Mouse (Mus musculus) CH12.LX (cell line): Measurements from ENCODE around the gene Zswim1.

Experiments used
- CTCF ChIP-seq, 2 experiments: IDR thresholded peaks in 1 of 2; conservative IDR thresholded peaks in 1 of 2; 2 replicates each; pipeline ENCODE4 v1.5.1; 2011 to 2012; ENCODE audit warnings: low read depth in 2 of 2, low read length in 2 of 2, improper control_type of control experiment in 1 of 2, inconsistent platforms in 1 of 2, mild to moderate bottlenecking in 1 of 2, moderate library complexity in 1 of 2
- GABPA ChIP-seq: IDR thresholded peaks from 2 replicates; pipeline ENCODE4 v1.6.1; 2012; ENCODE audit warnings: low read depth, low read length, improper control_type of control experiment, inconsistent platforms; ENCODE audit not compliant: insufficient replicate concordance
- MAFK ChIP-seq: IDR thresholded peaks from 2 replicates; pipeline ENCODE4 v1.6.1; 2011; ENCODE audit warnings: low read length, improper control_type of control experiment; ENCODE audit not compliant: insufficient replicate concordance
- MYC ChIP-seq: IDR thresholded peaks from 2 replicates; pipeline ENCODE4 v1.6.1; 2011; ENCODE audit warnings: low read depth, mild to moderate bottlenecking, improper control_type of control experiment, low read length
- NRF1 ChIP-seq: IDR thresholded peaks from 2 replicates; pipeline ENCODE4 v1.6.1; 2014; ENCODE audit warnings: low read depth, mild to moderate bottlenecking, inconsistent platforms, low read length, improper control_type of control experiment, moderate library complexity
- UBTF ChIP-seq: IDR thresholded peaks from 2 replicates; pipeline ENCODE4 v1.6.1; 2012; ENCODE audit warnings: low read depth, mild to moderate bottlenecking, inconsistent platforms, low read length, improper control_type of control experiment, moderate library complexity
- USF1 ChIP-seq: IDR thresholded peaks from 2 replicates; pipeline ENCODE4 v1.6.1; 2014; ENCODE audit warnings: low read depth, mild to moderate bottlenecking, inconsistent platforms, low read length, improper control_type of control experiment
- ZC3H11A ChIP-seq: IDR thresholded peaks from 2 replicates; pipeline ENCODE4 v1.6.1; 2012; ENCODE audit warnings: low read depth, mild to moderate bottlenecking, inconsistent platforms, low read length, improper control_type of control experiment

- TF ChIP-seq GABPA = no peak
- no peak for TF ChIP-seq MYC
- TF ChIP-seq USF1 = no peak
- no peak for TF ChIP-seq UBTF
- TF ChIP-seq ZC3H11A = no peak
- no peak for TF ChIP-seq MAFK
- no peak for TF ChIP-seq NRF1
- no peak for TF ChIP-seq CTCF (conservative IDR thresholded peaks at IDR 0.05 in 1 of 2, IDR thresholded peaks at IDR 0.05 in 1 of 2; ENCODE audit: low read depth in 2 of 2, low read length in 2 of 2)
Observed at GRCm38 (mm10) chr2:164866741-164867551, 44.5 kb downstream of the Zswim1 start.
